Mouse (Mus musculus) limb, embryonic 13.5 days (tissue): ENCODE measurements around the gene Gm28043. TPM values are rescaled to one million over a fixed set of nuclear protein-coding genes. Genes with fewer than 3 reads are reported as not detected.

ENCODE experiments used
- ATAC-seq: fragments of 200-750 bp; cut with Nextera tagmentation; 2 replicates; pipeline ENCODE4 v1.8.0; 2017; ENCODE audit warnings: low read depth, moderate number of reproducible peaks, moderate TSS enrichment; ENCODE audit not compliant: low FRiP score
- H3K27ac ChIP-seq: fragments of 300-500 bp; sonication (generic); 2 replicates; pipeline ENCODE4 v1.5.1; 2015; ENCODE audit warnings: inconsistent platforms, mild to moderate bottlenecking, moderate library complexity
- H3K27me3 ChIP-seq: fragments of 300-500 bp; sonication (generic); 2 replicates; pipeline ENCODE4 v1.6.1; 2015; ENCODE audit warnings: mild to moderate bottlenecking, inconsistent platforms
- H3K36me3 ChIP-seq: fragments of 300-500 bp; sonication (generic); 2 replicates; pipeline ENCODE4 v1.6.1; 2015; ENCODE audit warnings: inconsistent platforms, mild to moderate bottlenecking, moderate library complexity
- H3K4me1 ChIP-seq: fragments of 300-500 bp; sonication (generic); 2 replicates; pipeline ENCODE4 v1.6.1; 2015; ENCODE audit warnings: inconsistent platforms
- H3K4me2 ChIP-seq: fragments of 300-500 bp; sonication (generic); replicated peaks from 2 replicates; pipeline ENCODE4 v1.6.1; 2015; ENCODE audit warnings: inconsistent platforms, mild to moderate bottlenecking, moderate library complexity
- H3K4me3 ChIP-seq: fragments of 300-500 bp; sonication (generic); 2 replicates; pipeline ENCODE4 v1.5.1; 2015; ENCODE audit warnings: moderate library complexity, mild to moderate bottlenecking, inconsistent platforms
- H3K9ac ChIP-seq: fragments of 300-500 bp; sonication (generic); 2 replicates; pipeline ENCODE4 v1.6.1; 2015; ENCODE audit warnings: mild to moderate bottlenecking, inconsistent platforms
- H3K9me3 ChIP-seq: fragments of 300-500 bp; sonication (generic); 2 replicates; pipeline ENCODE4 v1.6.1; 2016; ENCODE audit warnings: inconsistent platforms
- whole genome bisulfite sequencing: fragments of 180-500 bp; shearing (Covaris S2); methylation state at CpG from one replicate; pipeline ENCODE4 v1.1.7; 2015; 5-methylcytosine and 5-hydroxymethylcytosine counted together
- microRNA-seq: library from miRNA; unstranded; fragments of <30 nt; microRNA quantifications from one replicate; pipeline ENCODE4, GENCODE M21; 2016
- polyA plus RNA-seq: library from polyadenylated mRNA; unstranded; fragments of >200 nt; fragmentation: Nextera tagmentation; extraction: Ambion mirVana; gene quantifications from 2 replicates; pipeline ENCODE4 v1.2.1, GENCODE M21; 2015

The Gm28043 gene
- polyA plus RNA-seq, 1 experiment from 2014 or later, result 3.1 TPM

GRCm38 (mm10) chr17:29737849-29738804, 123.5 kb downstream of the Gm28043 start:
- WGBS, result 44% methylated on average over 22 of the region's 22 CpGs

GRCm38 (mm10) chr17:29747466-29747865, 132.8 kb downstream of the Gm28043 start:
- Histone ChIP-seq H3K36me3 (no peaks in the 10 kb centered on the region), H3K4me1 (peaks cover 24% of the 10 kb centered on the region), H3K9ac (no peak overlapping the region), H3K27me3 (peaks cover 6% of the 10 kb centered on the region), H3K27ac (no peak overlapping the region), H3K9me3 (no peaks in the 10 kb centered on the region), H3K4me2 (no peak overlapping the region), H3K4me3 (no peak overlapping the region)
- ATAC-seq, result no peak
- 59% methylated on average over 6 of the region's 6 CpGs for WGBS

More at GRCm38 (mm10) chr17:29737849-29738804, 123.5 kb downstream of the Gm28043 start:
- Histone ChIP-seq H3K27me3 (no peaks in the 10 kb centered on the region), H3K4me3 (no peak overlapping the region), H3K27ac (no peak overlapping the region), H3K9ac (0 out of 2 replicates have a peak overlapping the region, but pooled peaks have one; percentile 19), H3K4me1 (peaks cover 13% of the 10 kb centered on the region), H3K4me2 (no peak overlapping the region; the same call in 1 of the 2 replicates), H3K36me3 (no peaks in the 10 kb centered on the region), H3K9me3 (no peaks in the 10 kb centered on the region)
- no peak for ATAC-seq

Small RNA genes lying within 50 kb of the gene (microRNA-seq; reads per million reads assigned to microRNA genes)
- gene Mir7667, result not detected

Other genes with a start within 250 kb of the Gm28043 start
- 18.9 and 22.3 TPM in 2 replicates for gene Pim1, start 124.1 kb upstream of the Gm28043 start, polyA plus RNA-seq
- not detected in 2 replicates for gene Gm17657, start 65.2 kb upstream of the Gm28043 start, polyA plus RNA-seq
- 14.5 and 16.2 TPM in 2 replicates for gene Tbc1d22b, start 65.1 kb upstream of the Gm28043 start, polyA plus RNA-seq
- 1.2 and 1.7 TPM in 2 replicates for gene Tmem217, start 62.5 kb upstream of the Gm28043 start, polyA plus RNA-seq
- 94.1 and 97.7 TPM in 2 replicates for gene Rnf8, start 86 bp upstream of the Gm28043 start, polyA plus RNA-seq
- gene Cmtr1, start 45.7 kb downstream of the Gm28043 start, polyA plus RNA-seq, result 125 and 135 TPM in 2 replicates
- 12.7 and 14.4 TPM in 2 replicates for gene Ccdc167, start 102.2 kb downstream of the Gm28043 start, polyA plus RNA-seq